In genomic region chr8:105988546-105988945, GRCm38 (mm10) we compare ENCODE assay signal across 18 mouse cellular contexts. TPM values are rescaled to one million over a fixed set of nuclear protein-coding genes. Genes with fewer than 3 reads are reported as not detected.
"Had no signal": no experiment of that assay in that cellular context is flagged by ENCODE, and none has a peak within 500 bp of the region (broad histone marks: within the 10 kb centered on the region; RNA-seq: fewer than 3 reads in every experiment).

No protein-coding gene starts in this region.

- DNase-seq: liver; liver, embryonic 13.5 days; liver, postnatal 0 days; lung, adult 18-20 months; lung, adult 2 months; lung, embryonic 14.5 days; lung, postnatal 10 days; lung, postnatal 14 days; lung, postnatal 36 days; midbrain, embryonic 14.5 days had no signal

RNA-seq across cellular contexts. Expression of gene Dpep3, which starts 9.3 kb away (rescaled TPM):
- total RNA-seq: left cerebral cortex, postnatal 10 days; left cerebral cortex, postnatal 14 days; left cerebral cortex, postnatal 25 days; liver, adult 2 months; megakaryocyte progenitor cell, adult 5-6 weeks; megakaryocyte, adult 5-6 weeks; megakaryocyte-erythroid progenitor cell, adult 5-6 weeks; midbrain, postnatal 0 days had no signal

RNA-seq across cellular contexts. Expression of gene Dpep2nb, which starts 17.2 kb away (rescaled TPM):
- total RNA-seq: left cerebral cortex, postnatal 10 days; left cerebral cortex, postnatal 14 days; left cerebral cortex, postnatal 25 days; liver, adult 2 months; megakaryocyte progenitor cell, adult 5-6 weeks; megakaryocyte-erythroid progenitor cell, adult 5-6 weeks; midbrain, postnatal 0 days had no signal
